Mouse (Mus musculus) MEL (cell line): Measurements from ENCODE around the gene Parm1. TPM values are rescaled to one million over a fixed set of nuclear protein-coding genes. Genes with fewer than 3 reads are reported as not detected.

Experiments used
- DNase-seq: peaks from one replicate; pipeline ENCODE4 v3.0.0; 2011; ENCODE audit warnings: low read depth, low spot score
- H3K27ac ChIP-seq: 2 replicates; pipeline ENCODE4 v1.5.1; 2012; ENCODE audit warnings: low read depth, mild to moderate bottlenecking, control low read depth, low read length, moderate library complexity; ENCODE audit not compliant: control insufficient read depth
- H3K27me3 ChIP-seq, 2 experiments: fragments of 150-350 bp in 1 of 2; sonication (generic) in 1 of 2; 2 replicates each; pipeline ENCODE4 v1.6.1; 2012; ENCODE audit warnings: low read length in 2 of 2, mild to moderate bottlenecking in 2 of 2, improper control_type of control experiment in 1 of 2, moderate library complexity in 1 of 2; ENCODE audit not compliant: insufficient read depth in 2 of 2, control insufficient read depth in 1 of 2
- H3K36me3 ChIP-seq, 2 experiments: 2 replicates each; pipeline ENCODE4 v1.6.1; 2012 to 2014; ENCODE audit warnings: low read length in 2 of 2, improper control_type of control experiment in 1 of 2, inconsistent platforms in 1 of 2, mild to moderate bottlenecking in 1 of 2; ENCODE audit not compliant: insufficient read depth in 2 of 2, control insufficient read depth in 1 of 2
- H3K4me1 ChIP-seq, 2 experiments: fragments of 150-350 bp in 1 of 2; sonication (generic) in 1 of 2; 2 replicates each; pipeline ENCODE4 v1.6.1; 2012; ENCODE audit warnings: low read length in 2 of 2, improper control_type of control experiment in 1 of 2, mild to moderate bottlenecking in 1 of 2; ENCODE audit not compliant: insufficient read depth in 2 of 2, control insufficient read depth in 1 of 2
- H3K4me3 ChIP-seq, 2 experiments: fragments of 150-350 bp in 1 of 2; sonication (generic) in 1 of 2; 2 replicates each; pipeline ENCODE4 v1.5.1; 2012; ENCODE audit warnings: low read depth in 2 of 2, low read length in 2 of 2, mild to moderate bottlenecking in 2 of 2, moderate library complexity in 2 of 2, control low read depth in 1 of 2, improper control_type of control experiment in 1 of 2; ENCODE audit not compliant: control insufficient read depth in 1 of 2, insufficient read depth in 1 of 2
- H3K79me2 ChIP-seq: 2 replicates; pipeline ENCODE4 v1.6.1; 2012; ENCODE audit warnings: mild to moderate bottlenecking, low read length, moderate library complexity; ENCODE audit not compliant: control insufficient read depth, poor library complexity, insufficient read depth
- H3K9ac ChIP-seq: 2 replicates; pipeline ENCODE4 v1.6.1; 2012; ENCODE audit warnings: low read depth, mild to moderate bottlenecking, control low read depth, low read length, moderate library complexity; ENCODE audit not compliant: control insufficient read depth, poor library complexity, severe bottlenecking
- H3K9me3 ChIP-seq: fragments of 150-350 bp; sonication (generic); replicated peaks from 2 replicates; pipeline ENCODE4 v1.6.1; 2012; ENCODE audit warnings: mild to moderate bottlenecking, low read length, improper control_type of control experiment, moderate library complexity; ENCODE audit not compliant: insufficient read depth
- CHD1 ChIP-seq: IDR thresholded peaks from 2 replicates; pipeline ENCODE4 v1.6.1; 2012; ENCODE audit warnings: low read depth, mild to moderate bottlenecking, inconsistent platforms, low read length, improper control_type of control experiment
- GABPA ChIP-seq: IDR thresholded peaks from 2 replicates; pipeline ENCODE4 v1.6.1; 2012; ENCODE audit warnings: low read depth, mild to moderate bottlenecking, inconsistent platforms, low read length, improper control_type of control experiment, moderate library complexity
- GATA1 ChIP-seq: IDR thresholded peaks from 2 replicates; pipeline ENCODE4 v1.6.1; 2011; ENCODE audit warnings: low read depth, low read length, improper control_type of control experiment
- HCFC1 ChIP-seq: IDR thresholded peaks from 2 replicates; pipeline ENCODE4 v1.6.1; 2012; ENCODE audit warnings: low read depth, mild to moderate bottlenecking, inconsistent platforms, low read length, improper control_type of control experiment, moderate library complexity
- JUND ChIP-seq: IDR thresholded peaks from 2 replicates; pipeline ENCODE4 v1.6.1; 2011; ENCODE audit warnings: low read depth, mild to moderate bottlenecking, improper control_type of control experiment, low read length
- KAT2A ChIP-seq: conservative IDR thresholded peaks from 2 replicates; pipeline ENCODE4 v1.6.1; 2012; ENCODE audit warnings: low read depth, low read length, improper control_type of control experiment, inconsistent platforms
- MYB ChIP-seq: IDR thresholded peaks from 2 replicates; pipeline ENCODE4 v1.6.1; 2011; ENCODE audit warnings: mild to moderate bottlenecking, low read depth, low read length, improper control_type of control experiment
- NRF1 ChIP-seq: IDR thresholded peaks from 2 replicates; pipeline ENCODE4 v1.6.1; 2014; ENCODE audit warnings: low read depth, mild to moderate bottlenecking, inconsistent platforms, low read length, improper control_type of control experiment, moderate library complexity; ENCODE audit not compliant: poor library complexity, insufficient read depth, severe bottlenecking
- POLR2A ChIP-seq, 2 experiments: IDR thresholded peaks; 2 replicates each; pipeline ENCODE4 v1.6.1; 2011 to 2012; ENCODE audit warnings: low read length in 2 of 2, mild to moderate bottlenecking in 2 of 2, control low read depth in 1 of 2, improper control_type of control experiment in 1 of 2, low read depth in 1 of 2, moderate library complexity in 1 of 2; ENCODE audit not compliant: control insufficient read depth in 1 of 2, insufficient read depth in 1 of 2, poor library complexity in 1 of 2
- POLR2AphosphoS2 ChIP-seq: IDR thresholded peaks from 2 replicates; pipeline ENCODE4 v1.6.1; 2011; ENCODE audit warnings: low read length, improper control_type of control experiment
- POLR2AphosphoS5 ChIP-seq: IDR thresholded peaks from 2 replicates; pipeline ENCODE4 v1.6.1; 2012; ENCODE audit warnings: low read depth, borderline replicate concordance, mild to moderate bottlenecking, inconsistent platforms, low read length, moderate library complexity, mixed read lengths
- RAD21 ChIP-seq: IDR thresholded peaks from 2 replicates; pipeline ENCODE4 v1.6.1; 2011; ENCODE audit warnings: mild to moderate bottlenecking, low read depth, low read length, improper control_type of control experiment
- SMC3 ChIP-seq: IDR thresholded peaks from 2 replicates; pipeline ENCODE4 v1.6.1; 2011; ENCODE audit warnings: low read depth, low read length, improper control_type of control experiment
- TBP ChIP-seq: IDR thresholded peaks from 2 replicates; pipeline ENCODE4 v1.8.0; 2011; ENCODE audit warnings: low read depth, low read length, improper control_type of control experiment
- TCF12 ChIP-seq: IDR thresholded peaks from 2 replicates; pipeline ENCODE4 v1.6.1; 2014; ENCODE audit warnings: low read depth, mild to moderate bottlenecking, inconsistent platforms, low read length, improper control_type of control experiment, moderate library complexity
- ZC3H11A ChIP-seq: IDR thresholded peaks from 2 replicates; pipeline ENCODE4 v1.6.1; 2012; ENCODE audit warnings: low read depth, mild to moderate bottlenecking, inconsistent platforms, low read length, improper control_type of control experiment
- ZNF384 ChIP-seq: IDR thresholded peaks from 2 replicates; pipeline ENCODE4 v1.6.1; 2012; ENCODE audit warnings: low read depth, mild to moderate bottlenecking, inconsistent platforms, low read length, improper control_type of control experiment
- polyA plus RNA-seq, 2 experiments: library from polyadenylated mRNA; stranded (reverse) in 1 of 2; unstranded in 1 of 2; fragments of >175 nt in 1 of 2; fragments of >200 nt in 1 of 2; gene quantifications; 2 replicates each; pipeline versions ENCODE4 v1.2.1 to v1.2.4; 2012; ENCODE audit warnings: low replicate concordance in 2 of 2, low read depth in 1 of 2; ENCODE audit not compliant: insufficient read length in 2 of 2, insufficient read depth in 1 of 2, missing spikeins in 1 of 2
- total RNA-seq: library from RNA; depleted of rRNA; stranded (reverse); fragments of 300-350 nt; gene quantifications from 2 replicates; pipeline ENCODE4 v1.2.3, GENCODE M21; 2012

Gene Parm1
- total and polyA plus RNA-seq, 3 experiments, result 19.1 to 76.1 (median 41.0) TPM

GRCm38 (mm10) chr5:91655263-91655662 is 137.8 kb downstream of the Parm1 start:
- 0 out of 4 replicates have a peak, but pooled peaks cover 0 to 3% of the 10 kb centered on the region in 2 experiments for H3K4me1 ChIP-seq
- no peaks in the 10 kb centered on the region for H3K79me2 ChIP-seq
- H3K27me3 ChIP-seq, result no peaks in the 10 kb centered on the region
- no peaks in the 10 kb centered on the region for H3K9me3 ChIP-seq
- peaks cover 0 to 7% of the 10 kb centered on the region in 2 experiments; a peak in 2 of 4 replicates for H3K36me3 ChIP-seq
- no peak overlapping the region for H3K9ac ChIP-seq
- TF ChIP-seq JUND (no peak), POLR2AphosphoS2 (no peak), POLR2A (IDR thresholded peaks at IDR 0.05; ENCODE audit: control insufficient read depth in 1 of 2, insufficient read depth in 1 of 2, low read depth in 1 of 2, low read length in 2 of 2, poor library complexity in 1 of 2) (no peak), POLR2AphosphoS5 (no peak), GATA1 (no peak)
- H3K27ac ChIP-seq, result no peak overlapping the region
- no peak for DNase-seq
- no peak overlapping the region for H3K4me3 ChIP-seq

- Histone ChIP-seq H3K4me1 (no peaks in the 10 kb centered on the region), H3K79me2 (no peaks in the 10 kb centered on the region)
- no peak for TF ChIP-seq CHD1
- TF ChIP-seq ZC3H11A, result no peak
- TF ChIP-seq, all 39 proteins: peak for 0
- no peaks in the 10 kb centered on the region for H3K27me3 ChIP-seq
- no peak overlapping the region for H3K9ac ChIP-seq
- H3K27ac ChIP-seq, result no peak overlapping the region
- no peak overlapping the region for H3K4me3 ChIP-seq
- DNase-seq, result no peak
- H3K9me3 ChIP-seq, result no peaks in the 10 kb centered on the region
- no peaks in the 10 kb centered on the region for H3K36me3 ChIP-seq
These were observed 145.3 kb downstream of the Parm1 start for GRCm38 (mm10) chr5:91662715-91663114.

- Histone ChIP-seq H3K27me3 (no peaks in the 10 kb centered on the region), H3K36me3 (no peaks in the 10 kb centered on the region; a peak in 1 of 4 replicates)
- no peak for DNase-seq
- no peak for TF ChIP-seq KAT2A
- TF ChIP-seq TBP, result no peak
- no peak for TF ChIP-seq MYB
- TF ChIP-seq ZNF384, result no peak
- no peak for TF ChIP-seq TCF12
- no peak for TF ChIP-seq POLR2A (IDR thresholded peaks at IDR 0.05; ENCODE audit: control insufficient read depth in 1 of 2, insufficient read depth in 1 of 2, low read depth in 1 of 2, low read length in 2 of 2, poor library complexity in 1 of 2)
- TF ChIP-seq GABPA, result no peak
- TF ChIP-seq ZC3H11A, result no peak
- TF ChIP-seq RAD21, result no peak
- TF ChIP-seq NRF1, result no peak
- no peak for TF ChIP-seq SMC3
- TF ChIP-seq HCFC1, result no peak
- TF ChIP-seq, all 39 proteins: peak for 0
- Histone ChIP-seq H3K9ac (no peak overlapping the region), H3K4me1 (peaks cover 0 to 5% of the 10 kb centered on the region in 2 experiments; a peak in 1 of 4 replicates), H3K27ac (no peak overlapping the region), H3K79me2 (no peaks in the 10 kb centered on the region), H3K4me3 (no peak overlapping the region), H3K9me3 (no peaks in the 10 kb centered on the region)
These were observed 149.7 kb downstream of the Parm1 start for GRCm38 (mm10) chr5:91667127-91667526.
